Mouse (Mus musculus) C2C12 (cell line): ENCODE data around the gene Rnps1.

Experiments
- CEBPB ChIP-seq: IDR thresholded peaks from one replicate; pipeline ENCODE4 v1.6.1; 2011; ENCODE audit warnings: low read depth, mild to moderate bottlenecking, control low read depth, moderate library complexity
- CTCF ChIP-seq: IDR thresholded peaks from one replicate; pipeline ENCODE4 v1.5.1; 2011; ENCODE audit not compliant: control insufficient read depth, insufficient read depth, insufficient read length
- FOSL1 ChIP-seq: IDR thresholded peaks from one replicate; pipeline ENCODE4 v1.8.0; 2011; ENCODE audit warnings: mild to moderate bottlenecking, low read length; ENCODE audit not compliant: poor library complexity, insufficient read depth, severe bottlenecking
- MAX ChIP-seq: IDR thresholded peaks from one replicate; pipeline ENCODE4 v1.6.1; 2011; ENCODE audit warnings: mild to moderate bottlenecking, control low read depth
- MYOD1 ChIP-seq: IDR thresholded peaks from one replicate; pipeline ENCODE4 v1.6.1; 2011; ENCODE audit warnings: low read depth; ENCODE audit not compliant: control insufficient read depth, insufficient read length
- MYOG ChIP-seq: IDR thresholded peaks from one replicate; pipeline ENCODE4 v1.6.1; 2011; ENCODE audit not compliant: control insufficient read depth, insufficient read length; ENCODE audit errors: extremely low read depth
- USF1 ChIP-seq: IDR thresholded peaks from one replicate; pipeline ENCODE4 v1.6.1; 2011; ENCODE audit warnings: low read depth, mild to moderate bottlenecking, control low read depth, moderate library complexity

- TF ChIP-seq CTCF (no peak), MYOD1 (no peak), MAX (peak; percentile 79), USF1 (no peak), MYOG (no peak), CEBPB (peak; percentile 79), FOSL1 (no peak)
These were observed 40.6 kb downstream of the Rnps1 start for GRCm38 (mm10) chr17:24454756-24455522.
